Mouse (Mus musculus) Patski (cell line): ENCODE measurements at regions not wholly inside any gene's neighbourhood (a gene's known extent, or its start where the extent isn't known, plus 50 kb on each side); places are given as distances from the start of the nearest gene placed in this dataset.

ENCODE experiments used
- ATAC-seq: fragments of 100-300 bp; one replicate; pipeline ENCODE4 v1.8.0; 2021
- CTCF ChIA-PET: fragments of 350-600 bp; sonication (Branson Sonifier 250); formaldehyde crosslinking; loops from one replicate; lab custom pipeline; 2022; ENCODE audit warnings: inconsistent platforms; lab: Charles Lee
- POLR2A ChIA-PET: fragments of 350-600 bp; sonication (Branson Sonifier 250); formaldehyde crosslinking; loops from one replicate; lab custom pipeline; 2022; ENCODE audit warnings: antibody characterized with exemption, inconsistent platforms; lab: Charles Lee
- DNase-seq: peaks from one replicate; pipeline ENCODE4 v3.0.0-alpha.2; 2011; ENCODE audit warnings: low read depth, low spot score
- H3K27me3 ChIP-seq: fragments of 371-371 bp; one replicate; pipeline ENCODE4 v1.5.1; 2021
- CTCF ChIP-seq: fragments of 100-300 bp; IDR thresholded peaks from one replicate; pipeline ENCODE4 v1.5.1; 2021
- in situ Hi-C: fragments of 300-500 bp; cut with MboI; formaldehyde crosslinking; loops from 3 replicates; pipeline ENCODE4 v1.11.1; 2018; ENCODE audit warnings: low pct_unique_long_range_greater_than_20kb, mixed read lengths

DNA sequence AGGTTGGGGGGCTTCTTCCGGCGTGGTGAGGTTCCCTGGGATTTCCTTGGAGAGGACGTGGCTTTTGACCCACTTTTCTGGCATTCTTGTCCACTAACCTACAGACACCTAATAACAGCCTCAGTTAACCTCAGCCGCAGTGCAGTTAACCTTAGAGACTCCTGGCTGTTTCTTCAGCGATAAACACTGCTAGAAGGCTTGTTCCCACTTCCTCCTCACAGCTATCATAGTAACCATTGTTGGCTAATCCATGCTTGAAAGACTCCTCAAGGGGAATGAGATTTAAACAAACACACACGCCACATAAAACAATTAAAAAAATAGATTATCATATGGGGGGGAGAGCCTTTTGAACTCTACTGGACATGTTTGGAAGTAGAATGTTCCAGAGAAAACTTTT, 58.0 kb upstream of the Enpp6 start:
- CTCF ChIA-PET: no interaction called here

GRCm38 (mm10) chr8:46929678-46930077, 57.0 kb upstream of the Enpp6 start:
- DNase-seq (no peak), ATAC-seq (no peak)
- POLR2A ChIA-PET: interaction anchor here (1.0 kb wide), 1 partner anchor 11 kb away, joined by 3 read pairs; no protein-coding TSS in a partner anchor
- CTCF ChIA-PET: interaction anchor here (1.0 to 1.6 kb wide), 3 partner anchors 11 to 24 kb away, joined by 3 to 5 read pairs (median 5); no protein-coding TSS in a partner anchor
- H3K27me3 ChIP-seq: no peaks in the 10 kb centered on the region
- no peak for TF ChIP-seq CTCF
- in situ Hi-C loops: no loop called here

More for the DNA sequence above, 58.0 kb upstream of the Enpp6 start:
- DNase-seq (no peak), ATAC-seq (no peak)
- TF ChIP-seq CTCF: no peak
- in situ Hi-C loops: no loop called here
- H3K27me3 ChIP-seq: no peaks in the 10 kb centered on the region
- POLR2A ChIA-PET: no interaction called here

GRCm38 (mm10) chr8:46931267-46931666, 55.4 kb upstream of the Enpp6 start:
- H3K27me3 ChIP-seq: no peaks in the 10 kb centered on the region
- DNase-seq: no peak
- in situ Hi-C loops: no loop called here
- TF ChIP-seq CTCF: no peak
- ChIA-PET POLR2A (no interaction called here), CTCF (interaction anchor here (1.5 to 1.6 kb wide), 2 partner anchors 19 to 22 kb away, joined by 5 read pairs; no protein-coding TSS in a partner anchor)
- ATAC-seq: no peak

DNA sequence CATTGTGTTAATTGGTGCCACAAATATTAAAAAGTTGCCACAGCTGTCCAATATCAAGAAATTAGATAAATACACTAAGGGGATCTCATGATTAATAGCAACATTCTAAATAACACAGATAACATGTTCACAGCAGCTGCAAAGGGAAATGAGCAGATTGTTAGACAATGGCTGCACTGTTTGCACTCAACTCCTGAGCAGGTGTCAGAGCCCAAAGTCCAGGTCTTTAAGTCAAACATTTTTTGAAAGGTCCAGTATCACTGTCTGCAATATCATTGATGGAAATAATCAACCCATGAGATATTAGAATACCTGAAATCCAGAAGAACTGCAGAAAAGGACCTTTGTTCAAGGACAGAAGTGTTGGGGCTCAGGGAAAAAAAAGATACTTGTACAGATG, 53.4 kb upstream of the Enpp6 start:
- H3K27me3 ChIP-seq: no peaks in the 10 kb centered on the region
- ChIA-PET CTCF (interaction anchor here (1.4 kb wide), 1 partner anchor 10 kb away, joined by 3 read pairs; no protein-coding TSS in a partner anchor), POLR2A (no interaction called here)
- ATAC-seq (no peak), DNase-seq (no peak)
- in situ Hi-C loops: no loop called here
- no peak for TF ChIP-seq CTCF

DNA sequence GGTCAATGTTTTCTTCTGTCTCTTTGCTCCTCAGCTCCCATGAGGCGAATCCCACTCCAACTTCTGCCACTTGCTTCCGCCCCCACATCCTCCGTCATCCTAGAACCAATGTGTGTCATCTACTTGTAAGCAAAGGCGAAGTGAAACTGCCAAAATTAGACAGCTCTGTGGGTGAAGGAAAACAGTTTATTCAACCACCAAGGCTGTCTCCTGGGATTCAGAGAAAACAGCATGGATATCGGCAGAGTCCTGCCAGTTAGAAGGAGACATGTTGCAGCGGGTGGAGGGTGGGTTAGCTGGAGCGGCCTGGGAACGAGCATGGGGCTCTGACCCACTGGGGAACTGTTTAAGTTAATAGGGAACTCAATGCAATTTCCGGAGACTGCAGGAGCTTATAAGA, 52.4 kb upstream of the Enpp6 start:
- no peak for DNase-seq
- ChIA-PET CTCF (interaction anchor here (1.4 kb wide), 1 partner anchor 11 kb away, joined by 3 read pairs; no protein-coding TSS in a partner anchor), POLR2A (no interaction called here)
- no peaks in the 10 kb centered on the region for H3K27me3 ChIP-seq
- in situ Hi-C loops: no loop called here
- no peak for ATAC-seq
- TF ChIP-seq CTCF: no peak

DNA sequence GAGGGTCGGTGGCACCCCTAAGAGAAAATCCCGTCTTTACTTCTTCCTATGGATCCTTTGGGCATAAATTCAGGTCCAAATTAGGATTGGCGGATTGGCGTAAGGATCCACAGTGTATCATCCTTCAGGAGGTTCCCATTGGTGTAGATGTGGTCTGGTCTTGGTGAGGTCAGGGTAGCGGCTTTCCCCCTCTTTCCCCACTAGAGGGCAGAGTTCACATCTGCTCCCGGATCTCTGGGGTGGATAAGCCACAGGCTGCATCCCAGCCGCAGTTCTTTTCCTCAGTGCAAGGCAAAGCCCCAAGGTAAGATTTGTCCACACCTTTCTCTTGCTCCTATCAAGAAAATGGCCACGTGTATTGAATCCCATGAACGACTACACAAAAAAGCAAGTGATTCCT, 51.8 kb upstream of the Enpp6 start:
- DNase-seq: no peak
- ChIA-PET CTCF (no interaction called here), POLR2A (no interaction called here)
- in situ Hi-C loops: no loop called here
- peak; percentile 85 for TF ChIP-seq CTCF
- no peaks in the 10 kb centered on the region for H3K27me3 ChIP-seq
- peak; percentile 67 for ATAC-seq

- in situ Hi-C loops: no loop called here
- ChIA-PET POLR2A (no interaction called here), CTCF (interaction anchor here (0.7 to 1.4 kb wide), 7 partner anchors 10 to 149 kb away, joined by 3 to 6 read pairs (median 3); no protein-coding TSS in a partner anchor)
- ATAC-seq (no peak), DNase-seq (no peak)
- TF ChIP-seq CTCF: no peak
- no peaks in the 10 kb centered on the region for H3K27me3 ChIP-seq
Observed at GRCm38 (mm10) chr8:46936039-46936438, 50.6 kb upstream of the Enpp6 start.
